Mouse (Mus musculus) ovary, postnatal 14 days (tissue): ENCODE data around the gene Sim1.

Experiments
- DNase-seq: peaks from one replicate; pipeline ENCODE4 v3.0.0; 2022; ENCODE audit warnings: low spot score

The Sim1 gene

GRCm38 (mm10) chr10:50901601-50902475 is 7.3 kb downstream of the Sim1 start:
- no peak for DNase-seq

GRCm38 (mm10) chr10:50902741-50903715 is 8.5 kb downstream of the Sim1 start:
- no peak for DNase-seq

GRCm38 (mm10) chr10:50903846-50904763 is 9.6 kb downstream of the Sim1 start:
- no peak for DNase-seq

- no peak for DNase-seq
Observed at GRCm38 (mm10) chr10:50904764-50905701, 10.5 kb downstream of the Sim1 start.

GRCm38 (mm10) chr10:50910400-50910799 is 15.8 kb downstream of the Sim1 start:
- no peak for DNase-seq

GRCm38 (mm10) chr10:50910861-50911410 is 16.4 kb downstream of the Sim1 start:
- no peak for DNase-seq

DNA sequence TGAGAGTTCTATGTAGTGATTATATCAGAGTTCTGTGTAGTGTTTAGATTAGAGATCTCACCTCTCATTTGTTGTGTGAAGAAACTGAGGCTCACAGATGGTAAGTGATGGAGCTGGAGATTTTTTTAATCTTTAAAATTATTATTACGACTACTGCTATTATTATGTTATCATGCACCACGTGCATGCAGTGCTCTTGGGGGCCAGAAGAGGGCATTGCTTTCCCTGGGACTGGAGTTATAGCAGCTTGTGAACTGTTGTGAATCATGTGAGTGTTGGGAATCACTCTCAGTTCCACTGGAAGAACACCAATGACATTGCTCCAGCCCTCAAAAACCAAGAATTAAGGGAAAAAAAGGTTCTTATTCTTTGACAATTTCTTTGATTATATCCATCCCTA is 21.1 kb downstream of the Sim1 start:
- DNase-seq = no peak

DNA sequence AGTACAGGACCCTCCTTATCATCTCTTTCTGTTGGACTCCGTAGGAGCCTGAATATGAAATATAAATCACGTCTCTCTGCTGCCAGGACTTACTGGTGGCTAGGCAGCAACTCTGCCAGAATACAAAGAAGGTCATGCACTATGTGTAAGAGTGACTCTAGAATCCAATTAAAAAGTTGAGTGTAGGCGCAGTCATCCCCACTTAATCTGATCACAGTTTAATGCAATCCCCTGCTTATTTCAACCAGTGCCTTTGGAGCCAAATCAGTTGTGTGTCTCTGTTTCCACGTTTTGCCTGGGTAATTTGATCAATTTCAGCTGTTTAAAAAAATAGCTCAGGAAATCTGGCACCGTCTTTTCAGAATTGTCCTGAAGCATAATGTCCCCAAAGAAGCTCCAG is 34.7 kb downstream of the Sim1 start:
- no peak for DNase-seq

GRCm38 (mm10) chr10:50935673-50936072 is 41.1 kb downstream of the Sim1 start:
- DNase-seq = no peak

GRCm38 (mm10) chr10:50973625-50974024 is 79.1 kb downstream of the Sim1 start:
- no peak for DNase-seq

DNA sequence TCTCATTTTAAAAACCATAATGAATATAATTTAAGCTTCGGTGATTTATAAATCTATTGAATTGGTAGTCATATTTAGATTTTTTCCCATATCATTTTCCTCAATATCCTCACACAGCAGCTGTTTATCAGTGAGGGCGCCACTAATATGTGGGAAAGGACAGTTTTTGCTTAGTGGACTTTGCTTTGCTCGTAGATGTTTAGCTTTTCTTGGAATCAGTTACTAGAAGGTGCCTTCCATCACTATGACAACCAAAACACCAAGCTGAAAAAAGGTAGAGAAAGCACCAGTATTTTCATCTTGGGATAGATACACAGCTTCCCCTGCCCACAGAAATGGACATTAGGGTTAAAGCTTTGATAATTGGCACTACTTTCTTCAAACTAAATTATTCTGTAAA is 87.3 kb downstream of the Sim1 start:
- no peak for DNase-seq

- DNase-seq = no peak
Observed at GRCm38 (mm10) chr10:50983620-50984019, 89.1 kb downstream of the Sim1 start.

- no peak for DNase-seq
Observed at GRCm38 (mm10) chr10:51007798-51008197, 113.2 kb downstream of the Sim1 start.

GRCm38 (mm10) chr10:51011391-51012150 is 117.0 kb downstream of the Sim1 start:
- no peak for DNase-seq

- DNase-seq = no peak
Observed at GRCm38 (mm10) chr10:51014901-51015300, 120.3 kb downstream of the Sim1 start.

DNA sequence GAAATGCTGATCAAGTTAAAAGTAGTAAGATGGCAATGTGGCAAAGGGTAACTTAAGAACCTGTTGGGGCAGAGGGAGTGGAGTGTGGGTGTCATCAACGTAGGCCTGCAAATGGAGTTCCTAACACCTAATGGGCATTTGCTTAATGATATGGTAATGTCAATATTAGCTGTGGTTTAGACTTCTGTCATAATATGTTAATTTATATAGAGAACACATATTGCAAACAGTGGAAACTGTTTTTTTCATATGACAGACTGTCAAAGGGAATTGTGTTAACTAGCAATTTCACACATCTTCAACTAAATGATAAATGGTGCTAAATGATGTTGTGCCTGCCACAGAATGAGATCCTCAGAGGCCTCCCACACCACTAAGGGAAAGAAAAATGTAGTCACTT is 120.8 kb downstream of the Sim1 start:
- DNase-seq = no peak

GRCm38 (mm10) chr10:51023308-51024279 is 129.0 kb downstream of the Sim1 start:
- no peak for DNase-seq
